Mouse (Mus musculus): ENCODE measurements at regions not wholly inside any gene's neighbourhood (a gene's known extent, or its start where the extent isn't known, plus 50 kb on each side); places are given as distances from the start of the nearest gene placed in this dataset.

DNA sequence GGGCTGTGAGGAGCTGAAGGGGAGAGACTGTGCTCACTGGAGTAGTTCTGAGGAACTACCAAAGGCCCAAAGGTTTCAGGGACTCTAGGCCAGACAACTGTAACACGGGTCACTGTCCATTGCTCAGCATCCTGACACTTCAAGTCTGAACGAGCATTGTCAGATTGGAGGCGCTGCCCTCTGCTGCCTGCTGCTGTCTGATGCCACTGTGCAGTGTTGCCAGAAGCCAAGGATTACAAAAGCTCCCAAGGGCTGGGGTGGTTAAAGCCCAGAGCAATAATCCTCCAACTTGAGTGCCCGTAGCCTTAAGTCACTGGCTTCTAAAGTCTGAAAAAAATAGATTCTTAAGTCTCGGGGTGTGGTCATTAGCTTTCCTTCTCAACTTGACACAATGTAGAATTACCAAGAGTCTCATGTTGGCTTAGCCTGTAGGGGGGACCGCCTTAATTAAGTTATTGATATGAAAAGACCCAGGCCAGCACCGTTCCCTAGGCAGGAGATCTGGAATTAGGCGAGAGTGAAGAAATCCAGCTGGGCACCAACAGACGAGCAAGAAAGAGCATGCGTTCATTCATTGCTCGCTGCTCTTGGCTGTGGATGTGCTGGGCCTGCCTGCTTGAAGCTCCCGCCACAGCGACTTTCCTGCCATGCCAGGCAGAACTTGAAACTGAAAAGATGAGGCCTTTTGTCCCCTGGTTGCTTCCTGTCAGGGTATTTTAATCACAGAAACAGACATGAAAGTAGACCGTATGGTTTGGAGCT, 166.2 kb downstream of the Tex36 start:
- H3K4me1 ChIP-seq (ENCODE audit: control insufficient read depth in 1 of 2, insufficient read depth in 2 of 2, low read length in 2 of 2), result no peaks in the 10 kb centered on the region
- no peak overlapping the region for H3K9ac ChIP-seq (ENCODE audit: control insufficient read depth, low read depth, low read length, poor library complexity, severe bottlenecking)
- no peaks in the 10 kb centered on the region for H3K27me3 ChIP-seq (ENCODE audit: control insufficient read depth in 1 of 2, insufficient read depth in 2 of 2, low read length in 2 of 2)
- no peaks in the 10 kb centered on the region for H3K79me2 ChIP-seq (ENCODE audit: control insufficient read depth, insufficient read depth, low read length, poor library complexity)
- no peaks in the 10 kb centered on the region for H3K9me3 ChIP-seq (replicated peaks; ENCODE audit: insufficient read depth, low read length)
- no peak for DNase-seq (ENCODE audit: low read depth, low spot score)
- no peak for TF ChIP-seq CHD1 (IDR thresholded peaks at IDR 0.05; ENCODE audit: low read depth, low read length)
- H3K4me3 ChIP-seq (ENCODE audit: control insufficient read depth in 1 of 2, insufficient read depth in 1 of 2, low read depth in 2 of 2, low read length in 2 of 2), result no peak overlapping the region
- H3K27ac ChIP-seq (ENCODE audit: control insufficient read depth, low read depth, low read length), result no peak overlapping the region
- H3K36me3 ChIP-seq (ENCODE audit: control insufficient read depth in 1 of 2, insufficient read depth in 2 of 2, low read length in 2 of 2), result no peaks in the 10 kb centered on the region

DNA sequence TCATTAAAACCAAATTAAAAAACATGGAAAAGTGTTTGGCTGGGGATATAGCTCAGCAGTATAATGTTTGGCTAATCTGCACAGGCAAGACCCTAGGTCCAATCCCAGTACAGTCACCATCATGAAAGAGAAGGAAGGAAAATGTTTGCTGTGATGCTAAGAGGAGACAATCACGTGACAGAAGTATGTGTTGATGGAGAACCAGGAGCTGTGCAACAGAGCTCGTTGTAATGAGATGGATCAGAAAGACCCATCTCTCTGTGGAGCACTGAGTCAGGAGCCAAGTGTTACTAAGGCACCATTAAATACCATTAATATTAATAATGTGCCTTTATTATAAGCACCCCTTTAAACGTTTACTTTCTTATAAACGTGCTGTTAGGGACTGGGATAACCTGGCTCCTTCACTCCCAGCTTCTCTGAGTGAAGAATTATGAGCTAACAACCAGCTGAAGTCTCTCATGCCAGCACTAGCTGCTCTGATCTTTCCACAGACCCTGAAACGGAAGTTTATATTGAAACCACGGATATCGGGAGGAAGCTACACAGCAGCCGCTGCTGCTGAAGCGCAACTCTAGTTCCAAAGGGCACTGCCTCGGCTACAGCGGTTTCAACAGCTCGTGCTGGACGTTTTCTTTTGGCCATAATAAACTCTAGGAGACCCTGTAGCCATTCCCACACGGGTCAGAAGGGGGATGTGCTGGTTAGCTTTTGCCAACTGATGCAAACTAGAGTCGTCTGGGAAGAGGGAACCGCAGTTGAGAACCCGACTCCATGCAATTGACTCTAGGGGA, 167.7 kb downstream of the Tex36 start:
- Histone ChIP-seq H3K9me3 (replicated peaks; ENCODE audit: insufficient read depth, low read length) (no peaks in the 10 kb centered on the region), H3K27ac (ENCODE audit: control insufficient read depth, low read depth, low read length) (no peak overlapping the region), H3K4me3 (ENCODE audit: control insufficient read depth in 1 of 2, insufficient read depth in 1 of 2, low read depth in 2 of 2, low read length in 2 of 2) (no peak overlapping the region), H3K79me2 (ENCODE audit: control insufficient read depth, insufficient read depth, low read length, poor library complexity) (no peaks in the 10 kb centered on the region), H3K27me3 (ENCODE audit: control insufficient read depth in 1 of 2, insufficient read depth in 2 of 2, low read length in 2 of 2) (no peaks in the 10 kb centered on the region), H3K9ac (ENCODE audit: control insufficient read depth, low read depth, low read length, poor library complexity, severe bottlenecking) (no peak overlapping the region), H3K4me1 (ENCODE audit: control insufficient read depth in 1 of 2, insufficient read depth in 2 of 2, low read length in 2 of 2) (no peaks in the 10 kb centered on the region), H3K36me3 (ENCODE audit: control insufficient read depth in 1 of 2, insufficient read depth in 2 of 2, low read length in 2 of 2) (no peaks in the 10 kb centered on the region)
- DNase-seq (ENCODE audit: low read depth, low spot score), result no peak
- TF ChIP-seq USF2 (IDR thresholded peaks at IDR 0.05; ENCODE audit: borderline replicate concordance in 1 of 2, insufficient read depth in 1 of 2, low read depth in 1 of 2, low read length in 2 of 2), result no peak
- TF ChIP-seq HCFC1 (IDR thresholded peaks at IDR 0.05; ENCODE audit: low read depth, low read length), result no peak
- no peak for TF ChIP-seq SMC3 (IDR thresholded peaks at IDR 0.05; ENCODE audit: low read depth, low read length)
- no peak for TF ChIP-seq USF1 (IDR thresholded peaks at IDR 0.05; ENCODE audit: low read depth, low read length)
- TF ChIP-seq NELFE (IDR thresholded peaks at IDR 0.05; ENCODE audit: low read depth, low read length), result no peak
- TF ChIP-seq TAL1 (IDR thresholded peaks at IDR 0.05; ENCODE audit: low read length), result no peak
- no peak for TF ChIP-seq ZKSCAN1 (IDR thresholded peaks at IDR 0.05; ENCODE audit: low read depth, low read length)
- no peak for TF ChIP-seq ELF1 (IDR thresholded peaks at IDR 0.05; ENCODE audit: low read depth, low read length)
- no peak for TF ChIP-seq CTCF (IDR thresholded peaks at IDR 0.05 in 2 of 3, conservative IDR thresholded peaks at IDR 0.05 in 1 of 3; ENCODE audit: control insufficient read depth in 1 of 3, insufficient read depth in 1 of 3, low read depth in 2 of 3, low read length in 3 of 3, poor library complexity in 1 of 3, severe bottlenecking in 1 of 3)
- TF ChIP-seq MYB (IDR thresholded peaks at IDR 0.05; ENCODE audit: low read depth, low read length), result no peak
- TF ChIP-seq MYC (IDR thresholded peaks at IDR 0.05; ENCODE audit: low read depth, low read length), result no peak
- TF ChIP-seq UBTF (IDR thresholded peaks at IDR 0.05; ENCODE audit: borderline replicate concordance, insufficient read depth, low read depth, low read length), result no peak
- no peak for TF ChIP-seq RAD21 (IDR thresholded peaks at IDR 0.05; ENCODE audit: low read depth, low read length)
- no peak for TF ChIP-seq JUND (IDR thresholded peaks at IDR 0.05; ENCODE audit: low read depth, low read length)
